Mouse (Mus musculus): ENCODE data around the gene Tpbpb. TPM values are rescaled to one million over a fixed set of nuclear protein-coding genes. Genes with fewer than 3 reads are reported as not detected.
"Not testable (repeated sequence)": the region's sequence is repeated elsewhere in the genome, so short reads cannot be mapped to it uniquely, and the experiment has no call there.

Tpbpb gene
- not detected in 2 replicates for polyA plus RNA-seq (2012; rRNA removed)

- DNase-seq (ENCODE audit: low read depth) = not testable (repeated sequence)
Measured at GRCm38 (mm10) chr13:60904780-60905179, at the start of gene Tpbpb. TSS of gene Tpbpb (minus strand) at chr13:60904880.

DNA sequence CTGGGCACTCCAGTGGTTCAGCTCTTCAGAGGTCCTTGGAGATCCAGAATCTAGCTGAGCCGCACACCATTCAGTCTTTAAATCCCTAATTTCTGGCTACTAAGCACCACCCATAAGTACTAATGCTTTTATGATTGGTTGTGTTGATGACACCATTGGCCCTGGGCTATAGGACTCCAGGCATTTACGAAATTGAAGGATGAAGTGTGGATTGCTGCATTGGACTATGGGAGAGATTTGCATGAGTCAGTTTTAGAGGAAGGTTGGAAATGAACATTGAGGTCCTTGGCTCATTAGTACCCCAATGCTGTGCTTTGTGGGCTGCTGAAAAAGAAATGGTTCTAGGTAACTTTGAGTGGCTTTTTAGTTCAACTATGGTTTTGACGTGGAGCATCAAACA, 37.2 kb upstream of the Tpbpb start, which contains the start of gene Tpbpa:
Tpbpa (minus strand) TSS at position 101 of the 400 bp plus-strand sequence.
- DNase-seq (ENCODE audit: low read depth) = not testable (repeated sequence)

DNA sequence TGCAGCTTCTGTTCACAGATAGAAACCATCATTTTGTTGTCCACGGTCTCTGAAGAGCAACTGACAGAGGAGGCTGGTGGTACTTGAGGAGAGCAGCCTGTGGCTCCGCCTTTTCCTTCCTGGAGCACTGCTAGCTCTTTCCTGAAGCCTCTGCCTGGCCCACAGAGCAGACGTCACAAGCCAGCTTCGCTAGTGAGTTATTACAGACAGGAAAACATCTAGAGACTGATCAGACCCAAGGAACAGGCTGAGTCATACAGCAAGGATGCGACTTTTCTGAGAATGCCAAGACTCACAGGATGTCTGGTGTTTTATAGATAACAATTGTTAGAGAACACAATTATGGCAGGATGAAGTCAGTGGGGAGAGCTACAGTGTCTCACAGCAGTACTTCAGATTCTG, 31.8 kb upstream of the Tpbpb start, which contains the start of the genes Gm49391 and Ctla2a:
Gm49391 (minus strand) TSS at position 72 of the 402 bp plus-strand sequence.
Ctla2a (minus strand) TSS at position 126 of the 402 bp plus-strand sequence.
- no peak for DNase-seq (ENCODE audit: low read depth)

DNA sequence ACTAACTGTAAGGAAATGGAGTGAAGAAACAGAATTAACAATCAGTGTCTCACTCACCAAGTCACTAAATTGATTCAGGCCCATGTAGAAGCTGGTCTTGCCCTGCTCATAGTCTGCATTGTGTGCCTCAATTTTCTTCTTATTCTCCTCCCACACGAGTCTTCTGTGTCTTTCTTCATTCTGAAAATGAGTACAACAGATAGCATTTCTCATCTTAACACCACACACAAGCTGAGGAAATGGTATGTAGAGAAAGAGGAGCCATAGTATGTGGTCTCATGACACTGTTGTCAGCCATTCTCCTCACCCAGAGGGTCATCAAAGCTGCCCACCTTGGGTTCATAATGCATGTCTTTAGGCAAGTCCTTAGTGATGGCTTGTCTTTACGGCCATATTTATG, 30.8 kb upstream of the Tpbpb start, which contains the start of gene Gm49393:
Gm49393 (minus strand) TSS at position 101 of the 400 bp plus-strand sequence.
- not testable (repeated sequence) for DNase-seq (ENCODE audit: low read depth)

DNA sequence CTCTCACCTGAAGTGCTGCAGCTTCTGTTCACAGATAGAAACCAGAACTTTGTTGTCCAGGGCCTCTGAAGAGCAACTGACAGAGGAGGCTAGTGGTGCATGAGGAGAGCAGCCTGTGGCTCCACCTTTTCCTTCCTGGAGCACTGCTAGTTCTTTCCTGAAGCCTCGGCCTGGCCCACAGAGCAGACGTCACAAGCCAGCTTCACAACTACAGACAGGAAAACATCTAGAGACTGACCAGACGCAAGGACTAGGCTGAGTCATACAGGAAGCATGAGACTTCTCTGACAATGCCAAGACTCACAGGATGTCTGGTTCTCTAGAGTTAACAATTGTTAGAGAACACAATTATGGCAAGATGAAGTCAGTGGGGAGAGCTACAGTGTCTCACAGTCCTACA, 7.4 kb downstream of the Tpbpb start, which contains the start of gene Ctla2b:
Ctla2b (minus strand) TSS at position 120 of the 400 bp plus-strand sequence.
- no peak for DNase-seq (ENCODE audit: low read depth)

DNA sequence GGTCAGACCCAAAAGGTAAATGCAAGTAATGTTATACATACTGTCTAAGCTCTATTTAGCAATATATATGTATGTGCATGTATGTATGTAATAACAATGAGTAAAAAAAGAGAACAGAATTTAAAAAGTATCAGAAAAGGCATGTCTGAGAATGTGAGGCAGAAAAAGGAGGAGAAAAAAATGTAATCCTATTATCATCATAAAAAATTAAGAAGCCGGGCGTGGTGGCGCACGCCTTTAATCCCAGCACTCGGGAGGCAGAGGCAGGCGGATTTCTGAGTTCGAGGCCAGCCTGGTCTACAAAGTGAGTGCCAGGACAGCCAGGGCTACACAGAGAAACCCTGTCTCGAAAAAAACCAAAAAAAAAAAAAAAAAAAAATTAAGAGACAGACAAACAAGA, 7.9 kb downstream of the Tpbpb start, which contains the start of gene Gm49392:
Gm49392 (minus strand) TSS at position 101 of the 400 bp plus-strand sequence.
- DNase-seq (ENCODE audit: low read depth) = not testable (repeated sequence)

- no peak for DNase-seq (ENCODE audit: low read depth)
Measured at GRCm38 (mm10) chr13:60895406-60896160, 9.1 kb downstream of the Tpbpb start.

DNA sequence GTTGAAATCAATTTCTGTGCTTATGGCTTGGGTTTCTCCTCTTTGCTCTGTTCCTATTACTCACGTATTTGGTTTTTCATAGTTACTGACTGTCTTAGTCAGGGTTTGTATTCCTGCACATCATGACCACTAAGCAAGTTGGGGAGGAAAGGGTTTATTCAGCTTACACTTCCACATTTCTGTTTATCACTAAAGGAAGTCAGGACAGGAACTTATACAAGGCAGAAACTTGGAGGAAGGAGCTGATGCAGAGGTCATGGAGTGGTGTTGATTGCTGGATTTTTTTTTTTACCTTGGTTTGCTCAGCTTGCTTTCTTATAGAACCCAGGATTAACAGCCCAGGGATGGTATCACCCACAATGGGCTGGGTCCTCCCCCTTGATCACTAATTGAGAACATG, 12.4 kb downstream of the Tpbpb start:
- DNase-seq (ENCODE audit: low read depth) = no peak

- no peak for DNase-seq (ENCODE audit: low read depth)
Measured at GRCm38 (mm10) chr13:60864281-60864680, 40.4 kb downstream of the Tpbpb start, which contains the start of gene 4930486L24Rik. TSS of gene 4930486L24Rik (minus strand) at chr13:60864475.

Other genes starting within 250 kb of the Tpbpb start
- not detected in 2 replicates for gene BC051665, start 118.5 kb downstream of the Tpbpb start, polyA plus RNA-seq (2012; rRNA removed)
- not detected in 2 replicates for gene Ctsll3, start 102.0 kb downstream of the Tpbpb start, polyA plus RNA-seq (2012; rRNA removed)
- gene 4930486L24Rik, start 40.4 kb downstream of the Tpbpb start, polyA plus RNA-seq (2012; rRNA removed) = 0.27 and 0.59 TPM in 2 replicates
- gene Gm49392, start 8.0 kb downstream of the Tpbpb start, polyA plus RNA-seq (2012; rRNA removed) = 0.20 and 0.23 TPM in 2 replicates
- 2.3 and 2.5 TPM in 2 replicates for gene Ctla2b, start 7.4 kb downstream of the Tpbpb start, polyA plus RNA-seq (2012; rRNA removed)
- gene Gm49393, start 30.7 kb upstream of the Tpbpb start, polyA plus RNA-seq (2012; rRNA removed) = not detected in 2 replicates
- gene Gm49391, start 31.7 kb upstream of the Tpbpb start, polyA plus RNA-seq (2012; rRNA removed) = 2.0 and 2.4 TPM in 2 replicates
- gene Ctla2a, start 31.7 kb upstream of the Tpbpb start, polyA plus RNA-seq (2012; rRNA removed) = 12.2 and 18.5 TPM in 2 replicates
- not detected in 2 replicates for gene Tpbpa, start 37.1 kb upstream of the Tpbpb start, polyA plus RNA-seq (2012; rRNA removed)
- gene Ctsj, start 101.1 kb upstream of the Tpbpb start, polyA plus RNA-seq (2012; rRNA removed) = not detected in 2 replicates
- not detected in 2 replicates for gene Ctsq, start 135.8 kb upstream of the Tpbpb start, polyA plus RNA-seq (2012; rRNA removed)

Data from gonadal fat pad, adult 2 months (tissue).